Mouse (Mus musculus) myocyte (in vitro differentiated cells): ENCODE results near the gene Lrrc1.

Experiments used
- CEBPB ChIP-seq: IDR thresholded peaks from 2 replicates; pipeline ENCODE4 v1.6.1; 2011; ENCODE audit warnings: mild to moderate bottlenecking, moderate library complexity; ENCODE audit not compliant: poor library complexity, insufficient read depth, severe bottlenecking
- E2F4 ChIP-seq: IDR thresholded peaks from one replicate; pipeline ENCODE4 v1.6.1; 2011; ENCODE audit warnings: mild to moderate bottlenecking, control low read depth, moderate library complexity; ENCODE audit not compliant: insufficient read depth
- MAX ChIP-seq: IDR thresholded peaks from one replicate; pipeline ENCODE4 v1.6.1; 2011; ENCODE audit warnings: low read depth, mild to moderate bottlenecking, control low read depth
- MYOD1 ChIP-seq, 3 experiments: IDR thresholded peaks; one replicate each; pipeline ENCODE4 v1.6.1; 2011; ENCODE audit warnings: control low read depth in 2 of 3, low read depth in 2 of 3, mild to moderate bottlenecking in 2 of 3, moderate library complexity in 1 of 3; ENCODE audit not compliant: insufficient read length in 2 of 3, control insufficient read depth in 1 of 3
- POLR2A ChIP-seq: IDR thresholded peaks from one replicate; pipeline ENCODE4 v1.6.1; 2011; ENCODE audit warnings: low read depth, mild to moderate bottlenecking, control low read depth, moderate library complexity; ENCODE audit not compliant: insufficient read length
- POLR2AphosphoS2 ChIP-seq: IDR thresholded peaks from one replicate; pipeline ENCODE4 v1.6.1; 2011; ENCODE audit warnings: low read depth, control low read depth; ENCODE audit not compliant: insufficient read length
- REST ChIP-seq: IDR thresholded peaks from one replicate; pipeline ENCODE4 v1.6.1; 2011; ENCODE audit warnings: mild to moderate bottlenecking, control low read depth, moderate library complexity; ENCODE audit not compliant: insufficient read depth, insufficient read length
- SRF ChIP-seq: IDR thresholded peaks from one replicate; pipeline ENCODE4 v1.6.1; 2011; ENCODE audit warnings: low read depth; ENCODE audit not compliant: control insufficient read depth, insufficient read length
- TCF12 ChIP-seq: IDR thresholded peaks from one replicate; pipeline ENCODE4 v1.6.1; 2011; ENCODE audit warnings: mild to moderate bottlenecking, control low read depth; ENCODE audit not compliant: poor library complexity, insufficient read depth, severe bottlenecking
- TCF3 ChIP-seq: IDR thresholded peaks from one replicate; pipeline ENCODE4 v1.6.1; 2011; ENCODE audit warnings: low read depth, control low read depth; ENCODE audit not compliant: insufficient read length
- USF1 ChIP-seq: IDR thresholded peaks from one replicate; pipeline ENCODE4 v1.6.1; 2011; ENCODE audit warnings: low read depth, mild to moderate bottlenecking, control low read depth, moderate library complexity

- TF ChIP-seq POLR2A = peak; percentile 79
- TF ChIP-seq E2F4 = peak; percentile 15
- TF ChIP-seq CEBPB = no peak
- TF ChIP-seq TCF3 = no peak
- TF ChIP-seq POLR2AphosphoS2 = peak; percentile 51
- no peak for TF ChIP-seq REST
- TF ChIP-seq USF1 = no peak
- TF ChIP-seq MYOD1 (IDR thresholded peaks at IDR 0.05; ENCODE audit: control insufficient read depth in 1 of 3, insufficient read length in 2 of 3, low read depth in 2 of 3) = peak in 1 of 3 experiments; percentile 2
- TF ChIP-seq MAX = no peak
- TF ChIP-seq TCF12 = no peak
- no peak for TF ChIP-seq SRF
Observed at GRCm38 (mm10) chr9:77544354-77545067, at the start of gene Lrrc1.
